Mouse (Mus musculus): ENCODE measurements around the gene Znhit1.
A peak's percentile ranks its signal among the peaks of the same experiment; 100 is the strongest.

Znhit1 gene

GRCm38 (mm10) chr5:136987934-136988271, at the start of gene Znhit1:
Gene Znhit1 (minus strand): TSS chr5:136988021.
- no peak for ATAC-seq (ENCODE audit: insufficient number of reproducible peaks, low FRiP score, low TSS enrichment)

- ATAC-seq (ENCODE audit: insufficient number of reproducible peaks, low FRiP score, low TSS enrichment): no peak
These were observed 48.4 kb upstream of the Znhit1 start for GRCm38 (mm10) chr5:137036211-137036610.

GRCm38 (mm10) chr5:137032641-137033074, 44.8 kb upstream of the Znhit1 start:
- ATAC-seq (ENCODE audit: insufficient number of reproducible peaks, low FRiP score, low TSS enrichment): peak; percentile 54; the same call in 1 of the 2 replicates

- ATAC-seq (ENCODE audit: insufficient number of reproducible peaks, low FRiP score, low TSS enrichment): no peak
These were observed 44.2 kb upstream of the Znhit1 start for GRCm38 (mm10) chr5:137032033-137032421.

- ATAC-seq (ENCODE audit: insufficient number of reproducible peaks, low FRiP score, low TSS enrichment): no peak
These were observed 43.5 kb upstream of the Znhit1 start for GRCm38 (mm10) chr5:137031076-137032032.

- ATAC-seq (ENCODE audit: insufficient number of reproducible peaks, low FRiP score, low TSS enrichment): peak; percentile 36; the same call in 1 of the 2 replicates
These were observed 42.6 kb upstream of the Znhit1 start for GRCm38 (mm10) chr5:137030416-137030810.

GRCm38 (mm10) chr5:137029643-137030415, 42.0 kb upstream of the Znhit1 start:
- peak; percentile 64; the same call in 1 of the 2 replicates for ATAC-seq (ENCODE audit: insufficient number of reproducible peaks, low FRiP score, low TSS enrichment)

GRCm38 (mm10) chr5:137029273-137029585, 41.4 kb upstream of the Znhit1 start:
- ATAC-seq (ENCODE audit: insufficient number of reproducible peaks, low FRiP score, low TSS enrichment): no peak

- no peak for ATAC-seq (ENCODE audit: insufficient number of reproducible peaks, low FRiP score, low TSS enrichment)
These were observed 40.9 kb upstream of the Znhit1 start for GRCm38 (mm10) chr5:137028561-137029272.

- no peak for ATAC-seq (ENCODE audit: insufficient number of reproducible peaks, low FRiP score, low TSS enrichment)
These were observed 38.3 kb upstream of the Znhit1 start, which contains the start of gene Vgf for GRCm38 (mm10) chr5:137026092-137026491. Gene Vgf (plus strand): TSS chr5:137026392.

GRCm38 (mm10) chr5:137025132-137025531, 37.3 kb upstream of the Znhit1 start:
- ATAC-seq (ENCODE audit: insufficient number of reproducible peaks, low FRiP score, low TSS enrichment): peak; percentile 49; the same call in 1 of the 2 replicates

- no peak for ATAC-seq (ENCODE audit: insufficient number of reproducible peaks, low FRiP score, low TSS enrichment)
These were observed 36.5 kb upstream of the Znhit1 start for GRCm38 (mm10) chr5:137024318-137024717.

GRCm38 (mm10) chr5:137015913-137016312, 28.1 kb upstream of the Znhit1 start:
- no peak for ATAC-seq (ENCODE audit: insufficient number of reproducible peaks, low FRiP score, low TSS enrichment)

- no peak for ATAC-seq (ENCODE audit: insufficient number of reproducible peaks, low FRiP score, low TSS enrichment)
These were observed 24.7 kb upstream of the Znhit1 start for GRCm38 (mm10) chr5:137012401-137012950.

GRCm38 (mm10) chr5:137009988-137010387, 22.2 kb upstream of the Znhit1 start:
- ATAC-seq (ENCODE audit: insufficient number of reproducible peaks, low FRiP score, low TSS enrichment): no peak

- ATAC-seq (ENCODE audit: insufficient number of reproducible peaks, low FRiP score, low TSS enrichment): no peak
These were observed 19.5 kb upstream of the Znhit1 start for GRCm38 (mm10) chr5:137007276-137007675.

GRCm38 (mm10) chr5:137000612-137001011, 12.8 kb upstream of the Znhit1 start:
- no peak for ATAC-seq (ENCODE audit: insufficient number of reproducible peaks, low FRiP score, low TSS enrichment)

GRCm38 (mm10) chr5:136999449-136999848, 11.6 kb upstream of the Znhit1 start:
- ATAC-seq (ENCODE audit: insufficient number of reproducible peaks, low FRiP score, low TSS enrichment): no peak

GRCm38 (mm10) chr5:136989801-136990200, 2.0 kb upstream of the Znhit1 start:
- ATAC-seq (ENCODE audit: insufficient number of reproducible peaks, low FRiP score, low TSS enrichment): no peak

- ATAC-seq (ENCODE audit: insufficient number of reproducible peaks, low FRiP score, low TSS enrichment): no peak
These were observed 599 bp upstream of the Znhit1 start for GRCm38 (mm10) chr5:136988420-136988819.

Measured in cerebellum, adult (tissue).